Mouse (Mus musculus) brain, embryonic 14.5 days (tissue): ENCODE data around the gene Snd1.

Source experiments
- CTCF ChIP-seq: fragments of 200-500 bp; IDR thresholded peaks from 2 replicates; pipeline ENCODE4 v1.5.1; 2012; ENCODE audit warnings: inconsistent platforms, mild to moderate bottlenecking, moderate library complexity, borderline replicate concordance; ENCODE audit not compliant: insufficient read depth, insufficient read length; ENCODE audit errors: extremely low read depth
- POLR2A ChIP-seq: fragments of 200-500 bp; IDR thresholded peaks from 2 replicates; pipeline ENCODE4 v1.6.1; 2012; ENCODE audit warnings: mild to moderate bottlenecking, inconsistent platforms, borderline replicate concordance; ENCODE audit not compliant: poor library complexity, insufficient read depth, insufficient read length, severe bottlenecking; ENCODE audit errors: extremely low read depth

GRCm38 (mm10) chr6:28630926-28631325, 156.0 kb downstream of the Snd1 start:
- TF ChIP-seq POLR2A (no peak), CTCF (no peak)
